Comparison of ENCODE assay signal across 8 mouse cellular contexts in the genomic region with DNA sequence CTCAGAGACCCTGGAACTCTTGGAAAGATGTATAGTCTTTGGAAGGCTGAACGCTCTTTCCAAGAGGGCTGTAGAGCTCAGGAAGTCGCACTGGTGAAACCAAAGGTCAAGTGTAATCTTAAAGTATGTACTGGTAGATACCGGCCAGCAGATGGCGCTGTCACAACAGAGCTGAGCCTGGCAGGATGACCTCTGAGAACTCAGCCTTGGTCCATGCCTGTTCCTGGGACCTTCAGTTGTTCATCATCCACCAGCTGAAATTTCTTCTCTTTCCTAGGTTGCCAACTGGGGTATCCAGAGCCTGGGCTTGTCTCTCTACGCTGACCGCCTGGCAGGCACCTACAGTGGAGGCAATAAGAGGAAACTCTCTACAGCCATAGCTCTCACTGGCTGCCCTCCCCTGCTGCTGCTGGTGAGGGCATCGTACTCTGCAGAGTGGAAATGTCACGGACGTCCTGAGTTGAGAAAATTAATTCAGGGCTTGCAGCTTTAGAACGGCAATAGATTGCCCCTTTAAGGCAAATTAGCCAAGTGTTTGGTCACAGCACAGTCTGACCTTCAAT.
DNase-seq lines count a peak whose midpoint lies in the region; ATAC-seq and TF ChIP-seq lines count a peak whose summit lies in the region.

No protein-coding gene starts in this region.

- ATAC-seq in cerebellum, adult (ENCODE audit: insufficient number of reproducible peaks, low FRiP score, low TSS enrichment) = peak; percentile 72
- peak; percentile 51; the same call in 1 of the 2 replicates for ATAC-seq in frontal cortex, adult (ENCODE audit: low TSS enrichment)
- ATAC-seq in kidney, embryonic 16.5 days (ENCODE audit: low FRiP score, low TSS enrichment) = peak; percentile 80
- peak; percentile 69; the same call in 1 of the 2 replicates for ATAC-seq in lung, embryonic 15.5 days (ENCODE audit: borderline replicate concordance, extremely low read depth, low FRiP score, low TSS enrichment)

- 43% methylated on average over 10 of the region's 10 CpGs for WGBS in kidney, embryonic 16.5 days
- WGBS in lung, embryonic 15.5 days = 38% methylated on average over 10 of the region's 10 CpGs

- H3K4me1 ChIP-seq in ES-E14 (ENCODE audit: control insufficient read depth in 2 of 2, insufficient read depth in 2 of 2, low read length in 2 of 2, poor library complexity in 1 of 2) = no peaks in the 10 kb centered on the region
- no peaks in the 10 kb centered on the region for H3K4me1 ChIP-seq in kidney, embryonic 16.5 days (ENCODE audit: insufficient read depth, low read length)
- H3K4me1 ChIP-seq in lung, embryonic 15.5 days = no peaks in the 10 kb centered on the region

- in situ Hi-C loops in ES-E14 (cut with MboI; ENCODE audit: low sequenced_read_pairs in 2 of 2, unreplicated experiment in 2 of 2) = no loop called here

- H3K36me3 ChIP-seq in ES-E14 (ENCODE audit: control insufficient read depth, insufficient read depth, low read length, poor library complexity, severe bottlenecking) = no peaks in the 10 kb centered on the region
- no peaks in the 10 kb centered on the region for H3K36me3 ChIP-seq in kidney, embryonic 16.5 days (ENCODE audit: insufficient read depth, low read length)
- H3K36me3 ChIP-seq in lung, embryonic 15.5 days = no peaks in the 10 kb centered on the region

- no peak overlapping the region for H3K4me3 ChIP-seq in ES-E14 (ENCODE audit: insufficient read depth in 1 of 2, low read depth in 1 of 2, low read length in 2 of 2, poor library complexity in 1 of 2, severe bottlenecking in 1 of 2)
- H3K4me3 ChIP-seq in kidney, embryonic 16.5 days (ENCODE audit: low read length) = no peak overlapping the region
- no peak overlapping the region for H3K4me3 ChIP-seq in lung, embryonic 15.5 days

- no peaks in the 10 kb centered on the region for H3K9me3 ChIP-seq in ES-E14 (ENCODE audit: control insufficient read depth, insufficient read depth, low read depth, low read length)
- no peaks in the 10 kb centered on the region for H3K9me3 ChIP-seq in kidney, embryonic 16.5 days (ENCODE audit: low read length)
- no peaks in the 10 kb centered on the region for H3K9me3 ChIP-seq in lung, embryonic 15.5 days

- H3K27me3 ChIP-seq in kidney, embryonic 16.5 days (ENCODE audit: insufficient read depth, low read length) = no peaks in the 10 kb centered on the region
- H3K27me3 ChIP-seq in lung, embryonic 15.5 days = no peaks in the 10 kb centered on the region

- H3K9ac ChIP-seq in ES-E14 (ENCODE audit: insufficient read depth, low read depth, low read length, poor library complexity, severe bottlenecking) = no peak overlapping the region
- H3K9ac ChIP-seq in kidney, embryonic 16.5 days (replicated peaks; ENCODE audit: low read length) = no peak overlapping the region
- no peak overlapping the region for H3K9ac ChIP-seq in lung, embryonic 15.5 days

- H3K4me2 ChIP-seq in kidney, embryonic 16.5 days (replicated peaks; ENCODE audit: low read depth, low read length) = no peak overlapping the region
- H3K4me2 ChIP-seq in lung, embryonic 15.5 days = no peak overlapping the region

- no peak overlapping the region for H3K27ac ChIP-seq in ES-E14 (ENCODE audit: insufficient read depth, low read depth, low read length, poor library complexity, severe bottlenecking)
- no peak overlapping the region for H3K27ac ChIP-seq in kidney, embryonic 16.5 days (ENCODE audit: low read length)
- no peak overlapping the region for H3K27ac ChIP-seq in lung, embryonic 15.5 days

- DNase-seq in A20 (ENCODE audit: low read depth, low spot score) (peak; percentile 67), ES-E14 (ENCODE audit: low read depth, low spot score) (peak; percentile 66)
- DNase-seq in right cerebral cortex, adult 2 months (ENCODE audit: low spot score in 2 of 2) = peak; percentile 20 to 34
- DNase-seq in yolk sac, embryonic 10.5 days (ENCODE audit: low spot score) = peak; percentile 50

TF ChIP-seq in ES-E14, 5 proteins besides CTCF, POLR2A, EP300 and RAD21:
- TF ChIP-seq ZC3H11A (IDR thresholded peaks at IDR 0.05; ENCODE audit: borderline replicate concordance, low read depth, low read length) = peak; percentile 62; the same call in 1 of the 2 replicates
- no peak for TF ChIP-seq CHD2 (IDR thresholded peaks at IDR 0.05; ENCODE audit: low read depth, low read length)
